8 mouse cellular contexts compared by ENCODE assay signal in the genomic region with DNA sequence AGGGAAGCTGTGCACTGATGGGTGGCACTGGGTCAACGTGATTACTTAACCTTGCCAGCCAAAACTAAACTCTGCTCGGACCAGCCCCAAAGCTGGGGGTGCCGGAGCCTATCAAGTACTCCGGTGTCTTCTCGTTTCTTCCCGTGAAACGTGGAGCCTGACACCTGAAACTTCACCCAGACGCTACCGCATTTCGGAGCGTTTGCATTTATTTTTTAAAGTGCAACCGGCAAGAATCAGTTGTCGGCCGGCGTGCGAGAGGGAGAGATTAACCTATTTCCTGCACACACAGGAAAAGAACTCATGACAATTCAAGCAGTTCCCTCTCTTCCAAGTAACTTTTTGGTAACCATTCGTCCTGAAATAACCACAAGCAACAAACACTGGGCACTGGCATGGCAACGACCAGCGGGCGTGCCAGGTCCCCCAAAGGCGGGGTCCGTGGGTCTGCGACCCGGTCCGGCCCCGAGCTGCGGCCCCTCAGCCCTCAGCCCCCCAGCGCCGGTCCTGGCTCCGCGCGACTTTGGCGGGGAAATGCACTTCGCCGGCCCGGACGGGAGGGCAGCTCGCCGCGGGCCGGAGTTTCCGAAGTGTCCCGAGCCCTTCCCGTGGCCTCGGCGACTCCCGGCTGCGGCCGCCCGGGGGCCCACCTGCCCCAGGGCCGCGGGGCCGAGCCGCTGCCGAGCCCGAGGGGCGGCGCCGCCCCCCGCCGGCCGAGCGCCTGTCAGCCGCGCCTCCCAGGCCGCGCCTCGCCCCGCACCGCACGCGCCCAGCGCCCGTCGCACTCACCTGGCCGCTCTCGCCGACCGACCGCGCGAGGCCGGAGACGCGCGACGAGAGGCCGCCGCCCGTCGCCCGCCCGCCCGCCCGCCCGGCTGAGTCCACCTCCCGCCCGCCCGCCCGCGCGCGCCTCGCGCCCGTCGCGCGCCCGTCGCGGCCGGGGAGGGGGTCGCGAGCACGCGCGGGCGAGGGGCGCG.
DNase-seq lines count a peak whose midpoint lies in the region; ATAC-seq and TF ChIP-seq lines count a peak whose summit lies in the region.

No protein-coding gene starts in this region.

- WGBS in cerebellum, adult 2 months = 7% methylated on average over 103 of the region's 121 CpGs
- 3% methylated on average over 82 of the region's 121 CpGs for WGBS in hindbrain, embryonic 10.5 days
- 2% methylated on average over 96 of the region's 121 CpGs for WGBS in macrophage (ENCODE audit: missing documents)

- no peaks in the 10 kb centered on the region for H3K36me3 ChIP-seq in hindbrain, embryonic 10.5 days
- no peaks in the 10 kb centered on the region for H3K36me3 ChIP-seq in macrophage (ENCODE audit: inconsistent target)

- POLR2A ChIA-PET in Patski (lab: Charles Lee) = interaction anchor here (1.1 kb wide), 1 partner anchor 103 kb away, joined by 4 read pairs; no protein-coding TSS in a partner anchor

- CTCF ChIA-PET in Patski (lab: Charles Lee) = no interaction called here

- ATAC-seq in Patski = peak; percentile 51

- H3K4me3 ChIP-seq in cerebellum, adult 2 months (replicated peaks; ENCODE audit: insufficient read depth, low read depth, low read length) = peak overlapping the region; percentile 77
- peak overlapping the region; percentile 86 for H3K4me3 ChIP-seq in hindbrain, embryonic 10.5 days
- peak overlapping the region; percentile 78 for H3K4me3 ChIP-seq in macrophage (ENCODE audit: inconsistent target)

- peaks cover 4% of the 10 kb centered on the region; the same call in 1 of the 2 replicates for H3K4me1 ChIP-seq in cerebellum, adult 2 months (ENCODE audit: control insufficient read depth, insufficient read depth, low read length)
- peaks cover 21% of the 10 kb centered on the region for H3K4me1 ChIP-seq in hindbrain, embryonic 10.5 days (replicated peaks)

- in situ Hi-C loops in Patski (cut with MboI; ENCODE audit: low pct_unique_long_range_greater_than_20kb) = no loop called here

- H3K27me3 ChIP-seq in Patski = no peaks in the 10 kb centered on the region
- no peaks in the 10 kb centered on the region for H3K27me3 ChIP-seq in cerebellum, adult 2 months (ENCODE audit: control insufficient read depth, insufficient read depth, low read length)
- no peaks in the 10 kb centered on the region for H3K27me3 ChIP-seq in hindbrain, embryonic 10.5 days (ENCODE audit: insufficient read depth, poor library complexity, severe bottlenecking)

- peak; percentile 7 for DNase-seq in Patski (ENCODE audit: low read depth, low spot score)
- DNase-seq in cerebellum, adult 2 months = peak; percentile 54 to 62
- peak; percentile 17 for DNase-seq in forelimb bud, embryonic 11.5 days (ENCODE audit: low read depth, low spot score)
- peak; percentile 54 for DNase-seq in hindbrain, embryonic 10.5 days (ENCODE audit: low spot score)
- DNase-seq in layer of hippocampus, postnatal 25 days (ENCODE audit: extremely low spot score in 1 of 2, low spot score in 1 of 2) = peak; percentile 9 to 35
- peak; percentile 42 to 49 for DNase-seq in right cerebral cortex, postnatal 10 days (ENCODE audit: low spot score in 2 of 2)
- peak; percentile 48 to 61 for DNase-seq in urinary bladder, postnatal 4 days (ENCODE audit: low spot score in 2 of 2)

- H3K27ac ChIP-seq in cerebellum, adult 2 months (ENCODE audit: insufficient read depth, low read length) = peak overlapping the region; percentile 38
- H3K27ac ChIP-seq in hindbrain, embryonic 10.5 days = peak overlapping the region; percentile 93
- peak overlapping the region; percentile 67 for H3K27ac ChIP-seq in macrophage

- H3K79me2 ChIP-seq in macrophage (ENCODE audit: inconsistent target) = peaks cover 48% of the 10 kb centered on the region

- no peak for TF ChIP-seq POLR2A in cerebellum, adult 2 months (IDR thresholded peaks at IDR 0.05; ENCODE audit: borderline replicate concordance, insufficient read depth, low read length)

- TF ChIP-seq CTCF in Patski (IDR thresholded peaks at IDR 0.05) = no peak
- TF ChIP-seq CTCF in cerebellum, adult 2 months (IDR thresholded peaks at IDR 0.05; ENCODE audit: borderline replicate concordance, insufficient read depth, low read depth, low read length) = no peak

- no peaks in the 10 kb centered on the region for H3K9me3 ChIP-seq in hindbrain, embryonic 10.5 days

Comparison
In these comparisons a context has a peak if more than half of its experiments do, and no peak if none do; other contexts are left out.
1. Peak in every context shown above with its lines: DNase-seq, ATAC-seq, H3K4me3 ChIP-seq and H3K27ac ChIP-seq.
2. DNase-seq: peak in every context shown above with its lines; median percentile 58 in cerebellum, adult 2 months; 54 in urinary bladder, postnatal 4 days; 54 in hindbrain, embryonic 10.5 days; 46 in right cerebral cortex, postnatal 10 days; 22 in layer of hippocampus, postnatal 25 days; 17 in forelimb bud, embryonic 11.5 days; 7 in Patski.
3. H3K27ac ChIP-seq: peak in every context shown above with its lines; median percentile 93 in hindbrain, embryonic 10.5 days; 67 in macrophage; 38 in cerebellum, adult 2 months.